Mouse (Mus musculus) limb, embryonic 14.5 days (tissue): ENCODE measurements around the gene Cacna1s. TPM values are rescaled to one million over a fixed set of nuclear protein-coding genes. Genes with fewer than 3 reads are reported as not detected.

Source experiments
- ATAC-seq: fragments of 200-750 bp; cut with Nextera tagmentation; 2 replicates; pipeline ENCODE4 v1.8.0; 2017; ENCODE audit warnings: low read depth, moderate number of reproducible peaks, moderate TSS enrichment; ENCODE audit not compliant: low FRiP score
- DNase-seq: peaks from one replicate; pipeline ENCODE4 v3.0.0-alpha.2; 2015; ENCODE audit warnings: low spot score
- H3K27ac ChIP-seq: fragments of 300-500 bp; sonication (generic); replicated peaks from 2 replicates; pipeline ENCODE4 v1.5.1; 2014; ENCODE audit warnings: low read depth, mild to moderate bottlenecking, low read length, moderate library complexity, mixed read lengths
- H3K27me3 ChIP-seq: fragments of 300-500 bp; sonication (generic); 2 replicates; pipeline ENCODE4 v1.6.1; 2014; ENCODE audit warnings: low read length, mixed read lengths; ENCODE audit not compliant: control insufficient read depth, insufficient read depth
- H3K36me3 ChIP-seq: fragments of 300-500 bp; sonication (generic); 2 replicates; pipeline ENCODE4 v1.6.1; 2014; ENCODE audit warnings: mild to moderate bottlenecking, low read length, moderate library complexity, mixed read lengths; ENCODE audit not compliant: control insufficient read depth, insufficient read depth
- H3K4me1 ChIP-seq: fragments of 300-500 bp; sonication (generic); 2 replicates; pipeline ENCODE4 v1.6.1; 2014; ENCODE audit warnings: antibody characterized with exemption, low read length, mixed read lengths; ENCODE audit not compliant: control insufficient read depth, insufficient read depth
- H3K4me2 ChIP-seq: fragments of 300-500 bp; sonication (generic); replicated peaks from 2 replicates; pipeline ENCODE4 v1.6.1; 2014; ENCODE audit warnings: low read depth, mild to moderate bottlenecking, low read length, moderate library complexity; ENCODE audit not compliant: severe bottlenecking
- H3K4me3 ChIP-seq: fragments of 300-500 bp; sonication (generic); replicated peaks from 2 replicates; pipeline ENCODE4 v1.5.1; 2014; ENCODE audit warnings: low read length
- H3K9ac ChIP-seq: fragments of 300-500 bp; sonication (generic); 2 replicates; pipeline ENCODE4 v1.6.1; 2014; ENCODE audit warnings: mild to moderate bottlenecking, low read depth, low read length, moderate library complexity; ENCODE audit not compliant: severe bottlenecking
- H3K9me3 ChIP-seq: fragments of 300-500 bp; sonication (generic); 2 replicates; pipeline ENCODE4 v1.6.1; 2016; ENCODE audit warnings: low read length; ENCODE audit not compliant: control insufficient read depth
- POLR2A ChIP-seq: fragments of 200-500 bp; IDR thresholded peaks from 2 replicates; pipeline ENCODE4 v1.8.0; 2012; ENCODE audit warnings: inconsistent platforms, mild to moderate bottlenecking, moderate library complexity, borderline replicate concordance; ENCODE audit not compliant: insufficient read depth, insufficient read length; ENCODE audit errors: extremely low read depth
- WGBS: fragments of 180-500 bp; shearing (Covaris S2); extraction: QIAGEN DNeasy Blood & Tissue Kit; methylation state at CpG from one replicate; pipeline ENCODE4 v1.1.7; 2014; 5-methylcytosine and 5-hydroxymethylcytosine counted together
- polyA plus RNA-seq, 2 experiments: library from polyadenylated mRNA; depleted of rRNA in 1 of 2; stranded (reverse) in 1 of 2; unstranded in 1 of 2; fragments of >200 nt; fragmentation: Nextera tagmentation in 1 of 2; extraction: Ambion mirVana in 1 of 2; gene quantifications; 2 replicates each; pipeline versions ENCODE4 v1.2.1 to v1.2.3; 2012 to 2014

Gene Cacna1s
- polyA plus RNA-seq, 2 experiments: 6.9 to 16.6 TPM

DNA sequence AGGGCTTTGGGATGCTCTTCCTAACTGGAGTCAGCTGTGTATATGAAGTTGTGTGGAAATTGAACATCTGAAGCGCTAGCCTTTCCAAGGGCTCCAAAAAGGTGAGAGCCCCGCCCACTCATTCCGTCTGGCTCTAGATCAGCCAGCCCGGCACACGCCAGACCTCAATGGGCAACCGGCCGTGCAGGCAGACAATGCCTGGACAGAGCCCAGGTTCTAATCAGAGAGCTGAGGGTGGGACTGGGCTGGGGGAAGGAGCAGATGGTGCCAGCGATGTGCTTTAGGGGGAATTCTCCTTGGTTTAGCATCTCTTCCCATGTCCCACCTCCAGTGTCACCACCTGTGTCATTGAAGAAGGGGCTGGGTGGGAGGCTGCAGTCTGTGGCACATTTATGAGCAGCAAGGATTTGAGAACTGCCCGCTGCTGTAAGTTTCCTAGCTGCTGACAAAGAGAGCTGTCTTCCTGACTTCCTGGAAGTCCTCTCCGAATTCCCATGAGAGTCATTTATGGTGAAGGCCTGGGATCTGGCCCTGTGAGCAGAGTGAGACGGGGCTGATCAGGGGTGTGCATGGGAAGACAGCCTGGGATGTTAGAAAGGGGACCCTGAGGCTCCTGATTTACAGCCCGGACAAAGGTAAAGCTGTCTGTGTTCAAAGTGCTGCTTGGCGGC lies 81.2 kb downstream of the Cacna1s start:
- Histone ChIP-seq H3K9me3 (no peaks in the 10 kb centered on the region), H3K27me3 (no peaks in the 10 kb centered on the region), H3K4me1 (peaks cover 76% of the 10 kb centered on the region), H3K27ac (no peak overlapping the region), H3K4me3 (0 out of 2 replicates have a peak overlapping the region, but pooled peaks have one; percentile 80), H3K36me3 (no peaks in the 10 kb centered on the region), H3K9ac (no peak overlapping the region), H3K4me2 (peak overlapping the region; percentile 91)
- ATAC-seq (no peak), DNase-seq (no peak)
- 32% methylated on average over 13 of the region's 13 CpGs for WGBS
- no peak for TF ChIP-seq POLR2A

DNA sequence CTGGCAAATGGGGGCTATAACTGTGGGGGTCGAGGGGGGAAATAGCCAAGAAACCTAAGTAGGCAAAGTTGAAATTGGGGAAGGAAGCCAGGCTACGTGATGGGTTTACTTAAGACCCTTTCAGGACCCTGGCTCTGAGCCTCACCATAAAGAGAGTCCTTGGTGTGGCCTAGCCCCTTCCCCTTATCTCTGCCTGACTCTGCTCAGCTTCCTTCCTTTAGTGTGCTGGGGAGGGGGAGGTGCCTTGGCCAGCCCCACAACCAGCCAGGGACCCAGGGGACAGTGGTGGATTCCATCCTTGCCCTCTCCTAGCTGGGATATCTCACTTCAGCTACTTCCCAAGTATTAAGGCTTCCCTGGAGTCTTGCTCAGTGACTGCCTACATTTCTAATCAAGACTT lies 82.0 kb downstream of the Cacna1s start:
- H3K4me1 ChIP-seq: peaks cover 80% of the 10 kb centered on the region
- no peaks in the 10 kb centered on the region for H3K27me3 ChIP-seq
- ATAC-seq (no peak), DNase-seq (no peak)
- H3K36me3 ChIP-seq: no peaks in the 10 kb centered on the region
- H3K27ac ChIP-seq: no peak overlapping the region
- no peak overlapping the region for H3K9ac ChIP-seq
- no peak for TF ChIP-seq POLR2A
- no peak overlapping the region for H3K4me3 ChIP-seq
- no peak overlapping the region for H3K4me2 ChIP-seq
- no peaks in the 10 kb centered on the region for H3K9me3 ChIP-seq
- 69% methylated on average over 2 of the region's 2 CpGs for WGBS

DNA sequence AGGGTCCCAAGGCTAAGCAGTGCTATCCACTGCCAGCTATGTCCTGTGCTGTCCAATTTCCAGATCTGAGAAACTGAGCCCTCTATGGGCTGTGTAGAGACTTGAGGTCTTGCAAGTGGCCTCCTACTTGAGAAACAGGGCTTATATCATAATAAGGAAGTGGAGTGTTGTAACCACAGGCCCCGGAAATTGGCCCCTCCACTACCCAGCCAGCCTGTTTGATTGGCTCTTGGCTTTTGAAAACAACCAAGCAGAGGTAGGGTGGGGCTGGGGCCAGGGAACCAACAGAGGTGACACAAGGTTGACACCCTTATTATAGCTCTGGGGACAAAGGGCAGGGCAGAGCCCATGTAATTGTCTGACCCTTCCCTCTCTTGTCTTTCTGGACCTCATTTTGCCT lies 82.5 kb downstream of the Cacna1s start:
- Histone ChIP-seq H3K27ac (no peak overlapping the region), H3K4me2 (no peak overlapping the region), H3K4me3 (no peak overlapping the region), H3K27me3 (no peaks in the 10 kb centered on the region), H3K4me1 (peaks cover 78% of the 10 kb centered on the region), H3K36me3 (no peaks in the 10 kb centered on the region), H3K9me3 (no peaks in the 10 kb centered on the region), H3K9ac (no peak overlapping the region)
- TF ChIP-seq POLR2A: no peak
- DNase-seq (no peak), ATAC-seq (no peak)
- 35% methylated on average over 1 of the region's 1 CpGs for WGBS

DNA sequence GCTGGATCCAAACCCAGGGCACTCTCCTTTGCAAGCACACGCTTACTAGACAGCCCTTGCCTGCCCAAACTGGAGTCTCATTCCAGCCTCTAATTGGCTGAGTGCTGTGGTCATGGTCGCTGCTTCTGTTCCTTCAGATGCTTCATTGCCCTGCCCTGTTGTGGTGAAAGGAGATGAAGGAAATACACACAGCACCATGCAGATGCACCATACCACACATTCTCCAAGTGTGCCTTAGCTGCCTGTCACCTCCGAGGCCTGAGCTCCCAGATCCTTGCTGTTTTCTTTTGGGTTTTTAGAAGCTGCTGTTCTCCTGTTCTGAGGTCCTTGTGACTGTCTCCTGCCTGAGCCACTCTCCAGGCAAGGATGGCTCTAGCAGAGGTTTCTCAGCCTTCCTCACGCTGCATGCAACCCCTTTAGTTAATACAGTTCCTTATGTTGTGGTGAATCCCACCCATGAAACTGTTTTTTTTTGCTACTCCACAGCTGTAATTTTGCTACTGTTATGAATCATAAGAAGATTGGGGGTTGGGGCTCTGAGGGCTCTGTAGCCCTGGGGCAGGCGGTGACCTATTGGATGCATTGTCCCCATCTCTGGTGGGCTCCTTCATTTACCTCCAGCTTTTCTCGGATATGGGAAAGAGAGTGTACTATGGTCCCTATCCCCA lies 83.4 kb downstream of the Cacna1s start:
- H3K36me3 ChIP-seq: no peaks in the 10 kb centered on the region
- H3K4me1 ChIP-seq: peaks cover 75% of the 10 kb centered on the region
- no peak overlapping the region for H3K9ac ChIP-seq
- no peaks in the 10 kb centered on the region for H3K9me3 ChIP-seq
- H3K4me2 ChIP-seq: peak overlapping the region; percentile 11; the same call in 1 of the 2 replicates
- WGBS: 67% methylated on average over 6 of the region's 6 CpGs
- peak overlapping the region; percentile 67; the same call in 1 of the 2 replicates for H3K27ac ChIP-seq
- no peak overlapping the region for H3K4me3 ChIP-seq
- TF ChIP-seq POLR2A: no peak
- DNase-seq (no peak), ATAC-seq (no peak)
- H3K27me3 ChIP-seq: no peaks in the 10 kb centered on the region

DNA sequence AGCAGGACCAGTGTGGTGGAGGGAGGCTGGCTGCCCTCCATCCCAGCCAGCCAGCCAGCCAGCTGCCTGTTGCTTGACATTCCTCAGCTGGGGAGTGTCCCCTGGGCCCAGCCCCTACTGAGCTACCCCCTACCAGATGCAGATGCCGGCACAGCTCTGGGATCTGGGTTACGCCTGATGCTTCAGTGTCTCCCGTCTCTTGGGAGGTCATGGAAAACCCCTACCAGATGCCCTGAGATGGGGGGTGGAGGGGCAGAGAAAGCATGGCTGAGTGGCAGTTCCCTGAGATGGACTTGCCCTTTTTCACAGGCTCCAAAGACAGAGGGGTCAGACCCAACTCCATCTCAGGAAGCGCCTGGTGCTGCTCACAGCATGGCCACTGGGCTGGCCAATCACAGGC lies 84.0 kb downstream of the Cacna1s start:
- no peaks in the 10 kb centered on the region for H3K9me3 ChIP-seq
- TF ChIP-seq POLR2A: no peak
- WGBS: 29% methylated on average over 4 of the region's 4 CpGs
- peak overlapping the region; percentile 11; the same call in 1 of the 2 replicates for H3K4me2 ChIP-seq
- peak overlapping the region; percentile 67 for H3K27ac ChIP-seq
- no peak overlapping the region for H3K9ac ChIP-seq
- H3K27me3 ChIP-seq: no peaks in the 10 kb centered on the region
- ATAC-seq (peak; percentile 27; the same call in 1 of the 2 replicates), DNase-seq (peak; percentile 71)
- H3K36me3 ChIP-seq: no peaks in the 10 kb centered on the region
- peaks cover 74% of the 10 kb centered on the region for H3K4me1 ChIP-seq
- no peak overlapping the region for H3K4me3 ChIP-seq
